ENCODE assay signal across 22 mouse cellular contexts in the genomic region with DNA sequence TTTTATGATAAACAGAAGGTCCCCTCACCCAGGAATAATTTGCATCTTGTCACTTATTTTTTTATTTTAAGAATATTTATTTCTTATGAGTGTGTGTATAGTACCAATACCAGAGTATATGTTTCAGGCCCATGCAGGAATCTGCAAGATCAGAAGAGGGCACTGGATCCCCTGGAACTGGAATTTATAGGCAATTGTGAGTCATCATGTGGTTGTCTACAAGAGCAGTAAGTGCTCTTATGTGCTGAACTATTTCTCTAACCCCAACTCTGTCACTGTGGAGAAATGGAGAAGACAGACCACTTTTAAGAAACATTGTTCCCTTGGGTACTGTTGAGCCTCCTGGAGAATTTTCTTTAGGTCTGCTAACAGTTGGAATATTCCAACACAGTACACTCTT. TPM values are rescaled to one million over a fixed set of nuclear protein-coding genes. Genes with fewer than 3 reads are reported as not detected.
DNase-seq lines count a peak whose midpoint lies in the region; TF ChIP-seq lines count a peak whose summit lies in the region.
"Had no signal": no experiment of that assay in that cellular context is flagged by ENCODE, and none has a peak within 500 bp of the region (broad histone marks: within the 10 kb centered on the region; RNA-seq: fewer than 3 reads in every experiment).

No protein-coding gene starts in this region.

- no peak for TF ChIP-seq CTCF in C2C12 (IDR thresholded peaks at IDR 0.05; ENCODE audit: control insufficient read depth, insufficient read depth, insufficient read length)
- TF ChIP-seq CTCF in bone marrow macrophage, adult 2 months (IDR thresholded peaks at IDR 0.05; ENCODE audit: low read depth, low read length) = no peak

- H3K4me3 ChIP-seq in C2C12 (ENCODE audit: insufficient read depth, poor library complexity, severe bottlenecking) = no peak overlapping the region
- H3K4me3 ChIP-seq in bone marrow macrophage, adult 2 months (ENCODE audit: insufficient read depth, low read length) = no peak overlapping the region
- H3K4me3 ChIP-seq: heart, adult 2 months; heart, embryonic 10.5 days; heart, embryonic 13.5 days; hindbrain, embryonic 15.5 days; intestine, embryonic 15.5 days had no signal

- H3K36me3 ChIP-seq in C2C12 (ENCODE audit: control insufficient read depth, insufficient read depth) = peaks cover 22% of the 10 kb centered on the region

- no peak for TF ChIP-seq POLR2A in bone marrow macrophage, adult 2 months (IDR thresholded peaks at IDR 0.05; ENCODE audit: borderline replicate concordance, low read depth, low read length)

- no peaks in the 10 kb centered on the region for H3K27me3 ChIP-seq in C2C12 (ENCODE audit: control insufficient read depth, insufficient read depth, insufficient read length)
- H3K27me3 ChIP-seq: heart, embryonic 13.5 days; hindbrain, embryonic 15.5 days; intestine, embryonic 15.5 days had no signal

- peak; percentile 84 for DNase-seq in 3T3-L1 (ENCODE audit: low read depth, low spot score)
- DNase-seq in urinary bladder, postnatal 4 days (ENCODE audit: low spot score in 2 of 2) = no peak
- no peak for DNase-seq in spleen, postnatal 10 days (ENCODE audit: low spot score in 2 of 2)
- no peak for DNase-seq in urinary bladder, postnatal 10 days (ENCODE audit: low spot score)
- DNase-seq: adrenal gland, adult 2 months; adrenal gland, postnatal 14 days; cerebellum, adult 11-12 months; cerebellum, adult 8-10 months; cerebellum, postnatal 10 days; cerebellum, postnatal 36 days; forebrain, postnatal 0 days; gastrocnemius, postnatal 36 days; heart, adult 2 months; heart, postnatal 14 days; heart, postnatal 4 days; kidney, adult 18-20 months had no signal

- H3ac ChIP-seq in C2C12 (ENCODE audit: control insufficient read depth, insufficient read length, low read depth) = no peak overlapping the region

- peak overlapping the region; percentile 63 for H3K27ac ChIP-seq in bone marrow macrophage, adult 2 months (ENCODE audit: insufficient read depth, low read depth, low read length)
- H3K27ac ChIP-seq: heart, adult 2 months; heart, embryonic 10.5 days; heart, embryonic 13.5 days; hindbrain, embryonic 15.5 days; intestine, embryonic 15.5 days had no signal

- peaks cover 21% of the 10 kb centered on the region for H3K4me1 ChIP-seq in bone marrow macrophage, adult 2 months (ENCODE audit: control insufficient read depth, insufficient read depth, low read length)
- H3K4me1 ChIP-seq: heart, embryonic 10.5 days; heart, embryonic 13.5 days; hindbrain, embryonic 15.5 days; intestine, embryonic 15.5 days had no signal

- peaks cover 44% of the 10 kb centered on the region for H3K79me3 ChIP-seq in C2C12 (ENCODE audit: low read depth)

- peaks cover 83% of the 10 kb centered on the region for H3K79me2 ChIP-seq in C2C12 (ENCODE audit: control insufficient read depth, insufficient read depth)

TF ChIP-seq in C2C12, 6 proteins besides CTCF, POLR2A, EP300 and RAD21:
- no peak for TF ChIP-seq MYOG (IDR thresholded peaks at IDR 0.05; ENCODE audit: control insufficient read depth, extremely low read depth, insufficient read length)
- TF ChIP-seq FOSL1 (IDR thresholded peaks at IDR 0.05; ENCODE audit: insufficient read depth, low read length, poor library complexity, severe bottlenecking) = peak; percentile 55
- no peak for TF ChIP-seq CEBPB (IDR thresholded peaks at IDR 0.05; ENCODE audit: low read depth)
- TF ChIP-seq MYOD1 (IDR thresholded peaks at IDR 0.05; ENCODE audit: control insufficient read depth, insufficient read length, low read depth) = no peak
TF ChIP-seq in C2C12: peak in this region for 1.

RNA-seq across cellular contexts. Expression of gene Phf20, which starts 51.3 kb away (rescaled TPM):
- 18.1 TPM for polyA plus RNA-seq in C2C12 (2012; fragmentation: generic; extraction: Trizol)
- polyA plus RNA-seq in bone marrow macrophage, adult 2 months (2012; ENCODE audit: insufficient read depth, insufficient read length, missing spikeins) = 42.7 and 46.1 TPM in 2 replicates
